Mouse (Mus musculus): Measurements from ENCODE around the gene Hdac4.

- no peak for TF ChIP-seq POLR2A (IDR thresholded peaks at IDR 0.05; ENCODE audit: low read depth, low read length)
- TF ChIP-seq CTCF (IDR thresholded peaks at IDR 0.05; ENCODE audit: borderline replicate concordance, insufficient read depth, low read length), result no peak
Measured at GRCm38 (mm10) chr1:92187137-92187536, 8.4 kb downstream of the Hdac4 start.
